Mouse (Mus musculus): ENCODE data around the gene Clstn2.

DNA sequence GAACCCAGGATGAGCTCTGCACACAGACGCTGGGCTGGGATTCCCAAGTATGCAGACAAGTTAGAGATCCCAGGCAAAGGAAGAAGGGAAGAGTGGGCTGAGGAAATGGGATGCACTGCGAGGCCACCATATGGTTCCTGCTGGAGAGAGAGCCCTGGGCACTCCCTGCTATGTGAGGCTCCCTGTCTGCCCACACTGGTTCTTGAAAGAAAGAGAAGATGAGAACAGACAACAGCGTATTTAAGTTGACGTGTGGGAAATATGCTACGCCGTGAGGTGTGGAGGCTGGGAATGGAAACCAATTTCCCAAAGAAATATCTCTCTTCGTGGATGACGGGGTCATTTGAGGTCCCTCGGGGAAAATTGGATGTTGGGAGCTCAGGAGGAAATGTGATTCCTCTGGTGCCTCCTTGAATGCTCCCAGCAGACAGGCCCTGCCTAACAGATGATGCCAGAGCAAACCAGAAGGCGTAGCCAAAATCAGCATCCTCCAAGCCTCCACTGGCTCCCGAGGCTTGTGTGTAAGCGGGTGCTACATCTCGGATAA, 58.1 kb downstream of the Clstn2 start:
- TF ChIP-seq CTCF (IDR thresholded peaks at IDR 0.05; ENCODE audit: low read depth, low read length) (no peak), TAL1 (conservative IDR thresholded peaks at IDR 0.05; ENCODE audit: low read depth, low read length) (no peak)
